10 mouse cellular contexts compared by ENCODE assay signal in genomic region chr15:98737881-98738280, GRCm38 (mm10). TPM values are rescaled to one million over a fixed set of nuclear protein-coding genes. Genes with fewer than 3 reads are reported as not detected.
A peak's percentile ranks its signal among the peaks of the same experiment; 100 is the strongest.
DNase-seq lines count a peak whose midpoint lies in the region; ATAC-seq lines count a peak whose summit lies in the region.
"Had no signal": no experiment of that assay in that cellular context is flagged by ENCODE, and none has a peak within 500 bp of the region (broad histone marks: within the 10 kb centered on the region; RNA-seq: fewer than 3 reads in every experiment).

No protein-coding gene starts in this region.

- no peak for ATAC-seq in lung, embryonic 16.5 days (ENCODE audit: low read depth)

- H3K4me2 ChIP-seq in lung, embryonic 16.5 days (ENCODE audit: low read depth, low read length): no peak overlapping the region

- H3K9me3 ChIP-seq in lung, embryonic 16.5 days (ENCODE audit: control insufficient read depth, low read length): no peaks in the 10 kb centered on the region
- H3K9me3 ChIP-seq in forebrain, embryonic 10.5 days: no peaks in the 10 kb centered on the region
- H3K9me3 ChIP-seq in midbrain, embryonic 10.5 days (replicated peaks): no peaks in the 10 kb centered on the region

- no peak overlapping the region for H3K4me3 ChIP-seq in lung, embryonic 16.5 days (ENCODE audit: low read length)
- no peak overlapping the region for H3K4me3 ChIP-seq in forebrain, embryonic 10.5 days
- no peak overlapping the region for H3K4me3 ChIP-seq in midbrain, embryonic 10.5 days

- peak; percentile 69 to 75 for DNase-seq in cerebellum, postnatal 10 days
- no peak for DNase-seq in cerebellum, adult 11 months
- DNase-seq in left cerebral cortex, postnatal 14 days (ENCODE audit: low spot score in 2 of 2): peak; percentile 57 to 71
- DNase-seq in left cerebral cortex, adult 11 months (ENCODE audit: low spot score): no peak
- DNase-seq in adrenal gland, postnatal 25 days: peak; percentile 28
- DNase-seq in forebrain, embryonic 10.5 days (ENCODE audit: extremely low spot score, low spot score): no peak
- no peak for DNase-seq in midbrain, embryonic 10.5 days (ENCODE audit: low spot score)

- H3K9ac ChIP-seq in lung, embryonic 16.5 days (ENCODE audit: low read length): no peak overlapping the region

- H3K36me3 ChIP-seq in lung, embryonic 16.5 days (ENCODE audit: control insufficient read depth, insufficient read depth, low read length): peaks cover 27% of the 10 kb centered on the region
- H3K36me3 ChIP-seq in forebrain, embryonic 10.5 days (replicated peaks): peaks cover 80% of the 10 kb centered on the region
- peaks cover 81% of the 10 kb centered on the region for H3K36me3 ChIP-seq in midbrain, embryonic 10.5 days

- intact Hi-C loops in left cerebral cortex, postnatal 14 days (cut with DNase I): no loop called here

- H3K27ac ChIP-seq in lung, embryonic 16.5 days (ENCODE audit: low read length): 0 out of 2 replicates have a peak overlapping the region, but pooled peaks have one; percentile 14
- no peak overlapping the region for H3K27ac ChIP-seq in forebrain, embryonic 10.5 days
- H3K27ac ChIP-seq in midbrain, embryonic 10.5 days (replicated peaks): no peak overlapping the region

- no peaks in the 10 kb centered on the region for H3K4me1 ChIP-seq in lung, embryonic 16.5 days (replicated peaks; ENCODE audit: control insufficient read depth, insufficient read depth, low read length)
- no peaks in the 10 kb centered on the region for H3K4me1 ChIP-seq in forebrain, embryonic 10.5 days
- peaks cover 10% of the 10 kb centered on the region for H3K4me1 ChIP-seq in midbrain, embryonic 10.5 days

- H3K27me3 ChIP-seq in lung, embryonic 16.5 days (ENCODE audit: control insufficient read depth, insufficient read depth, low read depth, low read length): no peaks in the 10 kb centered on the region
- no peaks in the 10 kb centered on the region for H3K27me3 ChIP-seq in forebrain, embryonic 10.5 days (ENCODE audit: poor library complexity, severe bottlenecking)
- no peaks in the 10 kb centered on the region for H3K27me3 ChIP-seq in midbrain, embryonic 10.5 days (ENCODE audit: low read depth, poor library complexity, severe bottlenecking)

RNA-seq across cellular contexts. Expression of gene Fkbp11, which starts 9.9 kb away (rescaled TPM):
- total RNA-seq in left cerebral cortex, postnatal 14 days (2021): 1 to 10 TPM; 2.7 to 3.4 TPM
- 7.0 and 7.4 TPM in 2 replicates for total RNA-seq in adrenal gland, postnatal 25 days (2021)
- polyA plus RNA-seq in lung, embryonic 16.5 days (2015; fragmentation: Nextera tagmentation; extraction: Ambion mirVana): 32.5 and 33.5 TPM in 2 replicates
- polyA plus RNA-seq in forebrain, embryonic 10.5 days (2016; fragmentation: Nextera tagmentation; extraction: Ambion mirVana): 16.7 and 17.1 TPM in 2 replicates
- polyA plus RNA-seq in midbrain, embryonic 10.5 days (2016; fragmentation: Nextera tagmentation; extraction: Ambion mirVana): 15.2 and 16.4 TPM in 2 replicates

RNA-seq across cellular contexts. Expression of gene Arf3, which starts 25.1 kb away (rescaled TPM):
- total RNA-seq in left cerebral cortex, postnatal 14 days (2021): 100 to 1,000 TPM; 729 to 796 TPM
- total RNA-seq in adrenal gland, postnatal 25 days (2021): 118 and 138 TPM in 2 replicates
- polyA plus RNA-seq in lung, embryonic 16.5 days (2015; fragmentation: Nextera tagmentation; extraction: Ambion mirVana): 40.2 and 40.6 TPM in 2 replicates
- polyA plus RNA-seq in forebrain, embryonic 10.5 days (2016; fragmentation: Nextera tagmentation; extraction: Ambion mirVana): 42.1 and 42.5 TPM in 2 replicates
- 41.2 and 43.2 TPM in 2 replicates for polyA plus RNA-seq in midbrain, embryonic 10.5 days (2016; fragmentation: Nextera tagmentation; extraction: Ambion mirVana)

RNA-seq across cellular contexts. Expression of gene Ccdc65, which starts 29.9 kb away (rescaled TPM):
- total RNA-seq in left cerebral cortex, postnatal 14 days (2021): 10 to 100 TPM; 12.6 to 13.3 TPM
- 0.21 TPM in 1 of 2 replicates, not detected in the other for total RNA-seq in adrenal gland, postnatal 25 days (2021)
- polyA plus RNA-seq in lung, embryonic 16.5 days (2015; fragmentation: Nextera tagmentation; extraction: Ambion mirVana): 4.9 and 5.3 TPM in 2 replicates
- polyA plus RNA-seq in forebrain, embryonic 10.5 days (2016; fragmentation: Nextera tagmentation; extraction: Ambion mirVana): 0.86 and 0.90 TPM in 2 replicates
- 1.3 and 1.5 TPM in 2 replicates for polyA plus RNA-seq in midbrain, embryonic 10.5 days (2016; fragmentation: Nextera tagmentation; extraction: Ambion mirVana)

RNA-seq across cellular contexts. Expression of gene Wnt10b, which starts 40.1 kb away (rescaled TPM):
- total RNA-seq in left cerebral cortex, postnatal 14 days (2021): under 1 TPM; 0.55 to 0.75 TPM
- 0.43 and 0.55 TPM in 2 replicates for total RNA-seq in adrenal gland, postnatal 25 days (2021)
- 0.13 and 0.23 TPM in 2 replicates for polyA plus RNA-seq in lung, embryonic 16.5 days (2015; fragmentation: Nextera tagmentation; extraction: Ambion mirVana)
- 0.12 and 0.33 TPM in 2 replicates for polyA plus RNA-seq in forebrain, embryonic 10.5 days (2016; fragmentation: Nextera tagmentation; extraction: Ambion mirVana)
- 0.14 and 0.24 TPM in 2 replicates for polyA plus RNA-seq in midbrain, embryonic 10.5 days (2016; fragmentation: Nextera tagmentation; extraction: Ambion mirVana)

RNA-seq across cellular contexts. Expression of gene Wnt1, which starts 51.8 kb away (rescaled TPM):
- total RNA-seq in left cerebral cortex, postnatal 14 days (2021): not detected
- total RNA-seq in adrenal gland, postnatal 25 days (2021): not detected in 2 replicates
- not detected in 2 replicates for polyA plus RNA-seq in lung, embryonic 16.5 days (2015; fragmentation: Nextera tagmentation; extraction: Ambion mirVana)
- polyA plus RNA-seq in forebrain, embryonic 10.5 days (2016; fragmentation: Nextera tagmentation; extraction: Ambion mirVana): 0.49 and 1.3 TPM in 2 replicates
- 22.0 and 24.0 TPM in 2 replicates for polyA plus RNA-seq in midbrain, embryonic 10.5 days (2016; fragmentation: Nextera tagmentation; extraction: Ambion mirVana)
- total RNA-seq: ES-E14 had no signal
- polyA plus RNA-seq: limb, embryonic 14.5 days had no signal

Comparison
In these comparisons a context has a peak if more than half of its experiments do, and no peak if none do; other contexts are left out.
1. DNase-seq: peak in cerebellum, postnatal 10 days (2 of 2), left cerebral cortex, postnatal 14 days (2 of 2) and adrenal gland, postnatal 25 days (single experiment); none in cerebellum, adult 11 months (single experiment), left cerebral cortex, adult 11 months (single experiment), forebrain, embryonic 10.5 days (single experiment) and midbrain, embryonic 10.5 days (single experiment).